Mouse (Mus musculus): ENCODE data around the gene Itpr1. TPM values are rescaled to one million over a fixed set of nuclear protein-coding genes. Genes with fewer than 3 reads are reported as not detected.

Itpr1 gene
- polyA plus RNA-seq, 1 experiment from 2014 or later: 9.0 TPM

GRCm38 (mm10) chr6:108338362-108338761 lies 125.5 kb downstream of the Itpr1 start:
- no peak for ATAC-seq
- no peak overlapping the region for H3K4me2 ChIP-seq (replicated peaks)
- 89% methylated on average over 5 of the region's 5 CpGs for WGBS
- no peaks in the 10 kb centered on the region for H3K27me3 ChIP-seq (replicated peaks)
- H3K27ac ChIP-seq: no peak overlapping the region
- H3K9ac ChIP-seq: no peak overlapping the region
- H3K9me3 ChIP-seq: no peaks in the 10 kb centered on the region
- no peaks in the 10 kb centered on the region for H3K4me1 ChIP-seq (replicated peaks)
- no peaks in the 10 kb centered on the region; the same call in 1 of the 2 replicates for H3K36me3 ChIP-seq
- no peak overlapping the region for H3K4me3 ChIP-seq (replicated peaks)

- H3K9ac ChIP-seq: no peak overlapping the region
Measured at GRCm38 (mm10) chr6:108342989-108343388, 130.1 kb downstream of the Itpr1 start.

GRCm38 (mm10) chr6:108343781-108344310 lies 130.9 kb downstream of the Itpr1 start:
- Histone ChIP-seq H3K27me3 (replicated peaks) (no peaks in the 10 kb centered on the region), H3K36me3 (no peaks in the 10 kb centered on the region; the same call in 1 of the 2 replicates), H3K9ac (no peak overlapping the region), H3K9me3 (no peaks in the 10 kb centered on the region), H3K4me3 (replicated peaks) (no peak overlapping the region), H3K4me1 (replicated peaks) (no peaks in the 10 kb centered on the region), H3K27ac (no peak overlapping the region), H3K4me2 (replicated peaks) (no peak overlapping the region)
- WGBS: 82% methylated on average over 4 of the region's 4 CpGs
- ATAC-seq: no peak

More at GRCm38 (mm10) chr6:108342989-108343388, 130.1 kb downstream of the Itpr1 start:
- H3K9me3 ChIP-seq: no peaks in the 10 kb centered on the region
- no peak for ATAC-seq
- no peak overlapping the region for H3K27ac ChIP-seq
- no peaks in the 10 kb centered on the region for H3K4me1 ChIP-seq (replicated peaks)
- no peaks in the 10 kb centered on the region for H3K27me3 ChIP-seq (replicated peaks)
- H3K36me3 ChIP-seq: no peaks in the 10 kb centered on the region; the same call in 1 of the 2 replicates
- no peak overlapping the region for H3K4me3 ChIP-seq (replicated peaks)
- no peak overlapping the region for H3K4me2 ChIP-seq (replicated peaks)
- 78% methylated on average over 5 of the region's 5 CpGs for WGBS

- Histone ChIP-seq H3K27me3 (replicated peaks) (no peaks in the 10 kb centered on the region), H3K27ac (no peak overlapping the region), H3K36me3 (no peaks in the 10 kb centered on the region), H3K9me3 (no peaks in the 10 kb centered on the region), H3K9ac (no peak overlapping the region), H3K4me1 (replicated peaks) (no peaks in the 10 kb centered on the region), H3K4me2 (replicated peaks) (no peak overlapping the region), H3K4me3 (replicated peaks) (no peak overlapping the region)
- 91% methylated on average over 2 of the region's 2 CpGs for WGBS
- ATAC-seq: no peak
Measured at GRCm38 (mm10) chr6:108350801-108351200, 137.9 kb downstream of the Itpr1 start.

- H3K4me2 ChIP-seq (replicated peaks): no peak overlapping the region
- no peak overlapping the region for H3K9ac ChIP-seq
- H3K27ac ChIP-seq: no peak overlapping the region
- no peaks in the 10 kb centered on the region for H3K9me3 ChIP-seq
- 81% methylated on average over 8 of the region's 8 CpGs for WGBS
- H3K27me3 ChIP-seq (replicated peaks): no peaks in the 10 kb centered on the region
- H3K4me1 ChIP-seq (replicated peaks): no peaks in the 10 kb centered on the region
- ATAC-seq: no peak
- H3K36me3 ChIP-seq: no peaks in the 10 kb centered on the region
- no peak overlapping the region for H3K4me3 ChIP-seq (replicated peaks)
Measured at GRCm38 (mm10) chr6:108351998-108352397, 139.1 kb downstream of the Itpr1 start.

- 74% methylated on average over 4 of the region's 4 CpGs for WGBS
- Histone ChIP-seq H3K27me3 (replicated peaks) (no peaks in the 10 kb centered on the region), H3K36me3 (no peaks in the 10 kb centered on the region), H3K4me3 (replicated peaks) (no peak overlapping the region), H3K4me1 (replicated peaks) (no peaks in the 10 kb centered on the region), H3K9ac (no peak overlapping the region), H3K27ac (no peak overlapping the region), H3K4me2 (replicated peaks) (no peak overlapping the region), H3K9me3 (no peaks in the 10 kb centered on the region)
- no peak for ATAC-seq
Measured at GRCm38 (mm10) chr6:108367412-108367811, 154.5 kb downstream of the Itpr1 start.

- 93% methylated on average over 11 of the region's 11 CpGs for WGBS
- H3K27me3 ChIP-seq (replicated peaks): no peaks in the 10 kb centered on the region
Measured at GRCm38 (mm10) chr6:108369031-108369430, 156.1 kb downstream of the Itpr1 start.

GRCm38 (mm10) chr6:108371347-108371893 lies 158.5 kb downstream of the Itpr1 start:
- WGBS: 81% methylated on average over 7 of the region's 7 CpGs
- H3K9ac ChIP-seq: no peak overlapping the region
- H3K9me3 ChIP-seq: no peaks in the 10 kb centered on the region
- no peak overlapping the region for H3K27ac ChIP-seq
- no peak for ATAC-seq
- H3K27me3 ChIP-seq (replicated peaks): no peaks in the 10 kb centered on the region
- no peak overlapping the region for H3K4me3 ChIP-seq (replicated peaks)
- H3K4me2 ChIP-seq (replicated peaks): no peak overlapping the region
- H3K36me3 ChIP-seq: no peaks in the 10 kb centered on the region
- H3K4me1 ChIP-seq (replicated peaks): no peaks in the 10 kb centered on the region

More at GRCm38 (mm10) chr6:108369031-108369430, 156.1 kb downstream of the Itpr1 start:
- Histone ChIP-seq H3K27ac (no peak overlapping the region), H3K36me3 (no peaks in the 10 kb centered on the region), H3K4me2 (replicated peaks) (no peak overlapping the region), H3K9ac (no peak overlapping the region), H3K4me1 (replicated peaks) (no peaks in the 10 kb centered on the region), H3K4me3 (replicated peaks) (no peak overlapping the region), H3K9me3 (no peaks in the 10 kb centered on the region)
- no peak for ATAC-seq

- Histone ChIP-seq H3K36me3 (no peaks in the 10 kb centered on the region), H3K9ac (no peak overlapping the region), H3K4me1 (replicated peaks) (no peaks in the 10 kb centered on the region), H3K27me3 (replicated peaks) (no peaks in the 10 kb centered on the region), H3K4me2 (replicated peaks) (no peak overlapping the region), H3K4me3 (replicated peaks) (no peak overlapping the region), H3K27ac (no peak overlapping the region), H3K9me3 (no peaks in the 10 kb centered on the region)
- WGBS: 72% methylated on average over 7 of the region's 7 CpGs
- no peak for ATAC-seq
Measured at GRCm38 (mm10) chr6:108374019-108374418, 161.1 kb downstream of the Itpr1 start.

GRCm38 (mm10) chr6:108379041-108379440 lies 166.1 kb downstream of the Itpr1 start:
- Histone ChIP-seq H3K4me1 (replicated peaks) (no peaks in the 10 kb centered on the region), H3K27ac (no peak overlapping the region), H3K9ac (no peak overlapping the region), H3K4me3 (replicated peaks) (no peak overlapping the region), H3K4me2 (replicated peaks) (no peak overlapping the region), H3K27me3 (replicated peaks) (no peaks in the 10 kb centered on the region), H3K36me3 (peaks cover 8% of the 10 kb centered on the region; the same call in 1 of the 2 replicates), H3K9me3 (no peaks in the 10 kb centered on the region)
- no peak for ATAC-seq
- 61% methylated on average over 3 of the region's 3 CpGs for WGBS

GRCm38 (mm10) chr6:108380209-108380608 lies 167.3 kb downstream of the Itpr1 start:
- Histone ChIP-seq H3K27me3 (replicated peaks) (no peaks in the 10 kb centered on the region), H3K9ac (no peak overlapping the region), H3K4me2 (replicated peaks) (no peak overlapping the region), H3K4me3 (replicated peaks) (no peak overlapping the region), H3K36me3 (peaks cover 8% of the 10 kb centered on the region; the same call in 1 of the 2 replicates), H3K4me1 (replicated peaks) (no peaks in the 10 kb centered on the region), H3K27ac (no peak overlapping the region), H3K9me3 (no peaks in the 10 kb centered on the region)
- ATAC-seq: no peak
- 73% methylated on average over 2 of the region's 2 CpGs for WGBS

- H3K27me3 ChIP-seq (replicated peaks): no peaks in the 10 kb centered on the region
- H3K27ac ChIP-seq: no peak overlapping the region
- 75% methylated on average over 6 of the region's 6 CpGs for WGBS
- H3K9me3 ChIP-seq: no peaks in the 10 kb centered on the region
- H3K36me3 ChIP-seq: no peaks in the 10 kb centered on the region
- H3K4me3 ChIP-seq (replicated peaks): no peak overlapping the region
- no peak overlapping the region for H3K4me2 ChIP-seq (replicated peaks)
- 0 out of 2 replicates have a peak, but pooled peaks cover 4% of the 10 kb centered on the region for H3K4me1 ChIP-seq (replicated peaks)
- no peak overlapping the region for H3K9ac ChIP-seq
- ATAC-seq: peak; percentile 65
Measured at GRCm38 (mm10) chr6:108390624-108391324, 177.9 kb downstream of the Itpr1 start.

All from intestine, embryonic 15.5 days (tissue).